Mouse (Mus musculus) regulatory T cell (primary cell): ENCODE measurements around the gene Dnajc5g.

Source experiments
- in situ Hi-C: fragments of 300-600 bp; cut with MboI, MseI; formaldehyde crosslinking; loops from one replicate; pipeline ENCODE4 v1.15.1; 2025; ENCODE audit warnings: high pct_unique_total_duplicates

Gene Dnajc5g

GRCm38 (mm10) chr5:31108000-31108490 is 2.0 kb downstream of the Dnajc5g start, which contains the start of gene Slc30a3:
Gene Slc30a3, minus strand, starts transcription at chr5:31108237.
- in situ Hi-C loops = no loop called here

GRCm38 (mm10) chr5:31110781-31111180 is 4.7 kb downstream of the Dnajc5g start:
- in situ Hi-C loops = no loop called here

- in situ Hi-C loops = no loop called here
These were observed 10.3 kb downstream of the Dnajc5g start, which contains the start of gene Trim54 for GRCm38 (mm10) chr5:31116354-31116753. Gene Trim54, plus strand, starts transcription at chr5:31116712.

DNA sequence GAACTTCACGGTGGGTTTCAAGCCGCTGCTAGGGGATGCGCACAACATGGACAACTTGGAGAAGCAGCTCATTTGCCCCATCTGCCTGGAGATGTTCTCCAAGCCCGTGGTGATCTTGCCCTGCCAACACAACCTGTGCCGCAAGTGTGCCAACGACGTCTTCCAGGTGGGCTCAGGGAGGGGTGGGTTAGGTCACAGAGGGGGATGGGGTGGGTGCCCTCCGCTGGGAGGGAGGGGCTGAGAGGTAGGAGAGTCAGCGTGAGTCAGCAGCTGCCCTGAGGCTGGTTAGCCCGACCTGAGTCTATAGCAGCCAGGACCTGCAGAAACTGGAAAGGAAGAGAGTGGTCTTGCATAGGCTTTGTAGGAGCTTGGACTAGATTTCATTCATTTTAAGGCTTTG is 10.8 kb downstream of the Dnajc5g start:
- in situ Hi-C loops = no loop called here

DNA sequence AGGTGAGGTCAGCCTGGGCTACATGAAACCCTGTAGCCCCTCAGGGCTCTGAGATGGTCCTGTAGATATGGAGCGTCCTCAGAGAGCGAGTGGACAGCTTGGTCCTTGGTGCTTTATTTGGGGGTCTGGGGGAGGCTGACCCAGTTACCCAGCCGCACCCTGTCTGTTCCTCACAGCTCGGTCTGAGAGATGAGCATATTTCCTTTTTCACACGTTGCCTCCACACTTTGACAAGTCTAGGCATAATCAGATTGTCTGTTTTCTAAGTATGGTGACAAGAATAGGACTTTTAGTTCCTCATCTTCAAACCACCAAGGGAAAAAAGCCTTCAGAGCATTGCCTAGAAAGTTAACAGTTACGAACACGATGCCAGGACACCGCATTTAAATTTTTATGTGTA is 15.0 kb downstream of the Dnajc5g start:
- in situ Hi-C loops = no loop called here

DNA sequence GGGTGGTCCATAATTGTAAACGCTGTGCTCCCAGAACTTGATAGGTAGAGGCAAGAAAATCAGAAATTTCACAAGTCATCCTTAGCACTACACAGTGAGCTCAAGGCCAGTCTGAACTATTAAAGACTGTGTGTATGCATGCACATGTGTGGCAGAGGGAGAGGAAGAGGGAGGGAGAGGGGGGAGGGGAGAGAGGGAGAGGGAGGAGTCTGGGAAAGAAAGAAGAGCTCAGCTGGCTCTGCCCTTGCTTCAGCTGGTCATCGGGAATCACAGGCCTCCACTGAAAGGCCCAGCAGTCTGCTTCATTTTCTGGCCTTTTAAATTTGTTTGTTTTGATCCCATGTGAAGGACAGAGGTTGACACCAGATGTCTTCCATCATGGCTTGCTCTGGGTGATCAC is 17.4 kb downstream of the Dnajc5g start:
- in situ Hi-C loops = no loop called here

DNA sequence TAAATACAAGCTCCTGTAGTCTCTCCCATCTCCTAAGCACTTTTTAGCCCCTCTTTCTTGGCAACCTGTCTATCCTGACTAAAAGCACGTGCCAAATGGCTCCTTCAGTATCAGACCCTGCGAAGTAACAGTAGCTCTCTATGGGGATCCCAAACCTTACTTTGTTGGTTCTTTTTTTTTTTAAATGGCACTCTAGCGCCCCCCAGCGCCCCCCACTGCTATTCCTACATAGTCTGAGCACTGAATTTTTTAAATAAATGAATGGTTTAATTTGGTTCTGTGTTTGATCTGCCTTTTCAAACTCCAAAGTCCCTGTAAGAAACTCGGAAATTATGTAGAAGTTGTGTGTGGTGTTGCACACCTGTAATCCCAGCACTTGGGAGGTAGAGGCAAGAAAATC is 20.0 kb downstream of the Dnajc5g start:
- in situ Hi-C loops = no loop called here

GRCm38 (mm10) chr5:31136730-31137424 is 30.8 kb downstream of the Dnajc5g start:
- in situ Hi-C loops = no loop called here

- in situ Hi-C loops = no loop called here
These were observed 31.6 kb downstream of the Dnajc5g start for GRCm38 (mm10) chr5:31137658-31138057.

GRCm38 (mm10) chr5:31138241-31138967 is 32.3 kb downstream of the Dnajc5g start, which contains the start of gene Ucn:
Gene Ucn, minus strand, starts transcription at chr5:31138829.
- in situ Hi-C loops = no loop called here

DNA sequence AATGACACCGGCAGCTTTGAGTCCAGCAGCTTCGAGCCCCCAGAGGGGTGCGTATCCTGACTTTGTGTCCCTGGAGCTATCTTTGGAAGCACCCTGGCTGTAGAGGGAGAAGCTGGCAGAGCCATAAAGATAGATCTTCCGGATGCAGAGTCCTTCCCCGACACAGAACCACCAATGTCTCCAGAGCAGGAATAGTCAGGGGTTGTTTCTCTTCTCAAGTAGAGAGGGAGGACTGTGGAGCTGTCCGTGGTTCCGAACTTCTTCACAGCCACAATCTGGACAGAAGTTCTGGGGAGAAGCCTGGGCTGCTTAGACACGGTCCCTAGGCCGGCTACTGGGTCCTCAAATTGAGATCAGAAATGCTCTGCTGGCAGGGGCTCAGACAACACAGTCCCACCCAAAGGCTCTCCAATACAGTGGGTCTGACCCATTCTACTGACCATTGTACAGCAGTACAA is 32.9 kb downstream of the Dnajc5g start:
- in situ Hi-C loops = no loop called here

DNA sequence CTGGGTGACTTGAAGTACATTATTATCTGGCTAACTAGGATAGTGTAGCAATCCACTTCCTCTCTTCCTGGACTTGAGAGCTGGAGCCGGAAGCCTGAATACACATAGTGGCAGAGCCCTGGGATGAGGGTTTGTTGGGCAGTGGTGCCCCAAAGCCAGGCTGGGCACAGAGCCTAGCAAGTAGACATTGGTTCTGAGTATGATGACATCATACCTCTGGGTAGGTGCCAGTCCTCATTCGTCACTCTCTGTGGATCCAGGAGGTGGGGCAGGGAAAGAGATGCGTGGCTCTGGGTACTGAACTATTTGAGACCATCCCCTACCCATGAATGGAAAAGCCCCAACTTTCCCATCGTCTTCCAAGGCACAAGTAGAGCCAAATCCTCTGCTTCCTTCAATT is 43.7 kb downstream of the Dnajc5g start:
- in situ Hi-C loops = no loop called here

DNA sequence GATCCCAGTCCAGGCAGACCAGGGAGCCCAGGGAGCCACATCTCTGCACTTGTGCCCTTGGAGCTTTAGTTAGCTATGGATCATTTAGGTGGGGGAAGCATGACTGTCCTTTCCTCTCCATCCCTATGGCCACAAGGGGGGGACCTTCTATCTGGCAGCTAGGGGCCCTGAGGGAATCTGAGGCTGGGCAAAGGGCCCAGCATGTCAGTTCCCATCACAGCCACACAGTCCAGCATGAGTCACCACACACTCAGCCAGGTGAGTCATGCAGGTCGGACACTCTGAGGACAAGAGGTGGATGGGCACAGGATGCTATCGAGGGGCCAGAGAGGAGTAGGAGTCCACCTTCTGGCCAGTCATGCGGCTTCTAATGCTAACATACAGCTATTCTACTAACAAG is 45.7 kb downstream of the Dnajc5g start:
- in situ Hi-C loops = no loop called here

DNA sequence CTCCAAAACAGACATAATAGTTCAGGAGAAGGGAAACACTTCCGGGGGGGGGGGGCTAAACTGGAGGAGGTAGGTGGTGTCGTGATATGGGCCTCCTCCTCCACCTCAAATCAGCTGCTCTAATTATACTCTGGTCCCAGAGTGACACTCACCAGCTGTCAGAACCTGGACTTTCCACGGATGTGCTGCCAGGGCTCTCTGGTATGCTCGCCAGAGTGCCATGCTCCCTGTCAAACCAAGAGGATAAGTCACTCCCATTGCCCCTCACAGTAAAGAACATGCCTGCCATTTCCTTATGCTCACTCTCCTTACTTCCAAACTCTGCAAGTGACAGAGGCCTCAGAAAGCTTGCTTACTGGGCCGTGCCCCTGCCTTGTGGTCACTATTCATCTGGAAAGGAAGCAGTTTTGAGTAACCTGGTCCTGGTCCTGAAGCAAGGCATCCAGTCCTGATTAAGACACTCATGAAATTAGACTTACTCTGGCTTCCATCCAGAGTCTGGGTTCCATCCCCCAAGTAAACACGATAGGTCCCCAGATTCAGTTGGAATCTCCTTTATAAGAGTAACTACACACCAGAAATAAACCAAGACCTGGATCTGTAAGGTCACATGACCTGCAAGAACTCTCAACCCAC is 47.5 kb downstream of the Dnajc5g start:
- in situ Hi-C loops = no loop called here

DNA sequence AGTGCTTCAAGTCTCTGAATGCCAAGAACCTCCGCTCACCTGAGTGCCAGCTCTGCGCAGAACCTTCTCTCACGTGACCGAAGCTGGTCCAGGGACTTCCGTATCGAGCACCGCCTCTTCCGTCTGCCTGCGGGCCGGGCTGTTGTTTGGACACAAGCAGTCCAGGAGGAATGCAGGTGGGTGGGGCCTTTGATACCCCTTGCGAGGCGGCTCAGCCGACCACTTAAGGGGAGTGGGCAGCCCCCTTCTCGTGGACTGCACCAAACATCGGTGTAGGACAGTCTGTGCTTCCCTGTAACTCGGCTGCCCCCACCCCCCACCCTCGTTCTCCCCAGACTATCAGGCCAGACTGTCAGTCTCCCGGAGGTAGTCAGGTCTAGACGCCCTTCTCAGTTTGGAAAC is 48.1 kb downstream of the Dnajc5g start, which contains the start of gene Mpv17:
TSS of gene Mpv17 (minus strand) at position 100 of the 402 bp plus-strand sequence.
- in situ Hi-C loops = no loop called here
